Mouse (Mus musculus) heart, postnatal 4 days (tissue): ENCODE measurements around the gene Cyp4a31. TPM values are rescaled to one million over a fixed set of nuclear protein-coding genes. Genes with fewer than 3 reads are reported as not detected.

Experiments
- total RNA-seq, 2 experiments: library from RNA; stranded (reverse); gene quantifications; 2 replicates each; pipeline ENCODE4 v1.2.3; 2021

The Cyp4a31 gene
- total RNA-seq, 2 experiments from 2014 or later = not detected

Other genes with a start within 250 kb of the Cyp4a31 start
- gene Cyp4a12b, start 152.0 kb upstream of the Cyp4a31 start, total RNA-seq = not detected
- gene Cyp4a30b, start 111.0 kb upstream of the Cyp4a31 start, total RNA-seq = not detected
- gene Cyp4a14, start 67.5 kb upstream of the Cyp4a31 start, total RNA-seq = not detected
- gene Cyp4a10, start 45.4 kb upstream of the Cyp4a31 start, total RNA-seq = under 1 TPM in 1 of 2 experiments, not detected in 1; 0.12 TPM
- not detected for gene Cyp4a32, start 37.3 kb downstream of the Cyp4a31 start, total RNA-seq
- gene Cyp4b1, start 84.1 kb downstream of the Cyp4a31 start, total RNA-seq = 10 to 100 TPM in 1 of 2 experiments, 1 to 10 TPM in 1; 9.0 to 10.2 TPM
- 10 to 100 TPM; 33.4 to 35.2 TPM for gene Efcab14, start 174.1 kb downstream of the Cyp4a31 start, total RNA-seq
- 1 to 10 TPM in 1 of 2 experiments, under 1 TPM in 1; 0.60 to 1.2 TPM for gene Tex38, start 217.4 kb downstream of the Cyp4a31 start, total RNA-seq
- 10 to 100 TPM; 56.1 to 59.3 TPM for gene Atpaf1, start 221.2 kb downstream of the Cyp4a31 start, total RNA-seq